Mouse (Mus musculus): ENCODE results near the gene Emsy.

DNA sequence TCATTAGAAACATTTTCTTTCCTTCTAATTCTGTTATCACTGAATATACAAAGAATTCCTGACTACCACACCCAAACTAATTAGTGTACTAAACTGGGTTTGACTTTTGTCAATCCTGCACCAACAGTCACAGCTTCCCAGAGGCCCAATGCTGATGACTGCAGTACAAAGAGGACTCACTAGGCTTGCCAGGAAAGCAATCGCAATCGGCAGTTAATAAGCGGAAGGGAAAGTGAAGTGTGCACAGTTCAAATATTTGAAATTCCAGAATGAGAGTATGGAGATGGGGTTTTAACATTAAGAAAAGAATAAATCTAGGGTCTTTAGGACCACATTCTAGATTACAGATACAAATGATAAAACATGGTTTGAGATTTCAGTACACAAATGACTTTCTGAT lies 23.6 kb downstream of the Emsy start:
- no peak for TF ChIP-seq CTCF (IDR thresholded peaks at IDR 0.05; ENCODE audit: low read depth)
- no peak for TF ChIP-seq EP300 (IDR thresholded peaks at IDR 0.05; ENCODE audit: low read depth)

Data from heart, postnatal 0 days (tissue).